Mouse (Mus musculus) forebrain, postnatal 0 days (tissue): ENCODE measurements around the gene Hoxd1. TPM values are rescaled to one million over a fixed set of nuclear protein-coding genes. Genes with fewer than 3 reads are reported as not detected.
A peak's percentile ranks its signal among the peaks of the same experiment; 100 is the strongest.

ENCODE experiments used
- ATAC-seq: fragments of 200-750 bp; cut with Nextera tagmentation; 2 replicates; pipeline ENCODE4 v1.8.0; 2017; ENCODE audit warnings: mild to moderate bottlenecking, moderate library complexity
- DNase-seq: peaks from one replicate; pipeline ENCODE4 v3.0.0-alpha.2; 2015
- H3K27ac ChIP-seq: fragments of 300-500 bp; sonication (generic); 2 replicates; pipeline ENCODE4 v1.5.1; 2014; ENCODE audit warnings: low read depth, mild to moderate bottlenecking, antibody characterized with exemption, low read length, moderate library complexity, mixed read lengths
- H3K27me3 ChIP-seq: fragments of 300-500 bp; sonication (generic); 2 replicates; pipeline ENCODE4 v1.6.1; 2014; ENCODE audit warnings: mild to moderate bottlenecking, low read length, mixed read lengths; ENCODE audit not compliant: insufficient read depth
- H3K36me3 ChIP-seq: fragments of 300-500 bp; sonication (generic); 2 replicates; pipeline ENCODE4 v1.6.1; 2014; ENCODE audit warnings: mild to moderate bottlenecking, moderate library complexity; ENCODE audit not compliant: insufficient read depth
- H3K4me1 ChIP-seq: fragments of 300-500 bp; sonication (generic); 2 replicates; pipeline ENCODE4 v1.6.1; 2014; ENCODE audit warnings: antibody characterized with exemption; ENCODE audit not compliant: insufficient read depth
- H3K4me2 ChIP-seq: fragments of 300-500 bp; sonication (generic); 2 replicates; pipeline ENCODE4 v1.6.1; 2014; ENCODE audit warnings: low read depth, mild to moderate bottlenecking, moderate library complexity
- H3K4me3 ChIP-seq: fragments of 300-500 bp; sonication (generic); 2 replicates; pipeline ENCODE4 v1.5.1; 2014; ENCODE audit warnings: low read depth, low read length, mixed read lengths
- H3K9ac ChIP-seq: fragments of 300-500 bp; sonication (generic); 2 replicates; pipeline ENCODE4 v1.6.1; 2014; ENCODE audit warnings: mild to moderate bottlenecking
- H3K9me3 ChIP-seq: fragments of 300-500 bp; sonication (generic); 2 replicates; pipeline ENCODE4 v1.6.1; 2016; ENCODE audit warnings: low read length
- CTCF ChIP-seq: sonication (generic); IDR thresholded peaks from 2 replicates; pipeline ENCODE4 v1.5.1; 2016; ENCODE audit warnings: antibody characterized with exemption, control low read depth, low read depth
- WGBS: fragments of 180-500 bp; shearing (Covaris S2); extraction: QIAGEN DNeasy Blood & Tissue Kit; methylation state at CpG from one replicate; pipeline ENCODE4 v1.1.7; 2014; 5-methylcytosine and 5-hydroxymethylcytosine counted together
- polyA plus RNA-seq: library from polyadenylated mRNA; unstranded; fragments of >200 nt; fragmentation: Nextera tagmentation; extraction: Ambion mirVana; gene quantifications from 2 replicates; pipeline ENCODE4 v1.2.1, GENCODE M21; 2015
- total RNA-seq: library from RNA; depleted of rRNA; stranded (reverse); fragments of >200 nt; gene quantifications from 2 replicates; pipeline ENCODE4 v1.2.3, GENCODE M21; 2014; rRNA removed

Hoxd1 gene
- total RNA-seq (not detected in 2 replicates), polyA plus RNA-seq (not detected in 2 replicates)

GRCm38 (mm10) chr2:74762522-74763244, at the start of gene Hoxd1:
Gene Hoxd1 (plus strand): TSS chr2:74762980.
- Histone ChIP-seq H3K4me1 (0 out of 2 replicates have a peak, but pooled peaks cover 3% of the 10 kb centered on the region), H3K4me2 (peak within 1 kb of the TSS; percentile 90), H3K9me3 (no peaks in the 10 kb centered on the region), H3K4me3 (peak within 1 kb of the TSS; percentile 43), H3K9ac (0 out of 2 replicates have a peak within 1 kb of the TSS, but pooled peaks have one; percentile 3), H3K27ac (no peak within 1 kb of the TSS), H3K36me3 (no peaks in the 10 kb centered on the region), H3K27me3 (peaks cover 69% of the 10 kb centered on the region)
- DNase-seq (no peak), ATAC-seq (peak; percentile 58; the same call in 1 of the 2 replicates)
- TF ChIP-seq CTCF, result no peak
- WGBS, result under 1% methylated on average over 56 of the region's 61 CpGs

GRCm38 (mm10) chr2:74713239-74714150, 49.3 kb upstream of the Hoxd1 start:
- TF ChIP-seq CTCF, result no peak
- DNase-seq (no peak), ATAC-seq (no peak)
- H3K4me2 ChIP-seq, result no peak overlapping the region
- no peaks in the 10 kb centered on the region for H3K9me3 ChIP-seq
- H3K36me3 ChIP-seq, result no peaks in the 10 kb centered on the region
- H3K4me1 ChIP-seq, result no peaks in the 10 kb centered on the region
- WGBS, result 4% methylated on average over 19 of the region's 19 CpGs
- peaks cover 89% of the 10 kb centered on the region for H3K27me3 ChIP-seq
- no peak overlapping the region for H3K27ac ChIP-seq
- no peak overlapping the region for H3K9ac ChIP-seq
- no peak overlapping the region for H3K4me3 ChIP-seq

DNA sequence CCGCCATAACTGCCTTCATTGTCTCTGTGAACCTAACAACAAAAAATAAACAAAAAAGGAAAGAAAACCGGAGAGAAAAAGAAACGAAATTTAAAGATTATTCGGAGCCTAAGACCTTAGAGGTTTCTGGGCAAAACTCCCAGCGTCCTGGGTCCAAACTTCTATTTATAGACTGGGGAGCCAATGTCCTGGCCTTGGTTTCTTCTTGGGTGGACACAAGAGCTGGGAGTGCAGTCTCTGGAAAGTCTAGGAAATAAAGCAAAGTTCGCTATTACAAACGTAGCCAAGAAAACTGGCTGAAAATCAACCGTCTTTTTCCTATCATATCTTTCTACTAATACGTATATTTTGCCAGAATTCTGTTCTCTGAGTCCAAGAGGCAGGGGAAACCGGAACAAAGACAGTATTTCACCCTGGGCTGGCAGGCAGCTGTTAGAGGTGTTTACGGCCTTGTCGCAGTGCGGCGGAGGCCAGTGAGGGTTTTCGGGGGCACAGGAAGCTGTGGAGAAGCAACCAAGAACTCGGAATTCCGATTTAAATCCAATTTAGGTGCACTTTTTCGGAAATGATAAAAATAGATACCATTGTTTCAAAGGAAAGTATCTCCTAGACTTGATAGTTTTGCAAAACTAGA, 48.5 kb upstream of the Hoxd1 start:
- H3K9ac ChIP-seq, result no peak overlapping the region
- H3K4me3 ChIP-seq, result no peak overlapping the region
- no peaks in the 10 kb centered on the region for H3K9me3 ChIP-seq
- no peaks in the 10 kb centered on the region for H3K36me3 ChIP-seq
- TF ChIP-seq CTCF, result no peak
- H3K27ac ChIP-seq, result no peak overlapping the region
- H3K27me3 ChIP-seq, result peaks cover 89% of the 10 kb centered on the region
- no peak for DNase-seq
- H3K4me1 ChIP-seq, result no peaks in the 10 kb centered on the region
- no peak for ATAC-seq
- 4% methylated on average over 18 of the region's 18 CpGs for WGBS
- H3K4me2 ChIP-seq, result no peak overlapping the region

GRCm38 (mm10) chr2:74714881-74715280, 47.9 kb upstream of the Hoxd1 start:
- peaks cover 89% of the 10 kb centered on the region for H3K27me3 ChIP-seq
- ATAC-seq (no peak), DNase-seq (no peak)
- no peak for TF ChIP-seq CTCF
- under 1% methylated on average over 14 of the region's 14 CpGs for WGBS
- H3K4me3 ChIP-seq, result no peak overlapping the region
- no peak overlapping the region for H3K9ac ChIP-seq
- no peak overlapping the region for H3K4me2 ChIP-seq
- no peaks in the 10 kb centered on the region for H3K9me3 ChIP-seq
- H3K36me3 ChIP-seq, result no peaks in the 10 kb centered on the region
- H3K4me1 ChIP-seq, result no peaks in the 10 kb centered on the region
- no peak overlapping the region for H3K27ac ChIP-seq

DNA sequence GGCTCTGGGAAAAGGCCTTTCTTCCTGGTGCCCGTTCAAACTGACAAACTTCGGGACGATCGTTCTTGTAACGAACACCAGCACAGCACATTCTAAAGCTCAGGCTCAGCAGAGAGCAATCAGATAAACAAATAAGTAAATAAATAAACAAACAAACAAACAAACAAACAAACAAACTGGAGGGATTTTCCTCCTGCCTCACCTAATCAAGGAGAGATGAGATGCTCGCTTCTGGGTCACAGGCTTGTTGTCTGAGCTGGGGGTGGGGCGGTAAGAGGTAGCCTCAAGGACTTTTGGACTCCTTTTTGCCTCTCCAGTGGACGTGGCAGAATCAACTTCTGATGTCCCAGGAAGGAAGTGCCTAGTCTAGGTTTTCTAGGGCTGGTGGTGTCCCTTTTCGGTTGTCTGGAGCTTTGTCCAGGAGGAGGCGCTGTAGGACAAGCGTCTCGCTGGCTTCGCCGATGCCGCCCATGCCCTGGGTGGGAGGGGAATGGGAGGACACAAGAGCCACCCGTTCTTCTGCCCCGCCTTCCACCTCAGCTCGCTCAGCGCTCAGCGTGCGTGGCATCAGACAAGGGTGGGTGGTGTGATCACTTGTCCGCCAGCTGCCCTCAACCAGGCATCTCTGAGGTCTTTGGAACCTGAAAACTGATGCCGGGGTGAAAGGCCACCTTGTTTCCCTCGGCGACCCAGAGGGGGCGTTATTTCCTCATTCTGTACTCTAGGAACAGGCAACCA, 47.1 kb upstream of the Hoxd1 start:
- no peak overlapping the region for H3K27ac ChIP-seq
- H3K4me1 ChIP-seq, result no peaks in the 10 kb centered on the region
- H3K36me3 ChIP-seq, result no peaks in the 10 kb centered on the region
- TF ChIP-seq CTCF, result peak; percentile 92
- peak; percentile 87 for DNase-seq
- peak; percentile 73 for ATAC-seq
- H3K27me3 ChIP-seq, result peaks cover 89% of the 10 kb centered on the region
- H3K4me3 ChIP-seq, result peak overlapping the region; percentile 8; the same call in 1 of the 2 replicates
- 2% methylated on average over 26 of the region's 26 CpGs for WGBS
- peak overlapping the region; percentile 17; the same call in 1 of the 2 replicates for H3K4me2 ChIP-seq
- no peak overlapping the region for H3K9ac ChIP-seq
- no peaks in the 10 kb centered on the region for H3K9me3 ChIP-seq

- no peaks in the 10 kb centered on the region for H3K9me3 ChIP-seq
- ATAC-seq, result no peak
- no peak for DNase-seq
- no peak overlapping the region for H3K9ac ChIP-seq
- no peaks in the 10 kb centered on the region for H3K36me3 ChIP-seq
- H3K4me1 ChIP-seq, result no peaks in the 10 kb centered on the region
- TF ChIP-seq CTCF, result no peak
- WGBS, result 4% methylated on average over 2 of the region's 2 CpGs
- no peak overlapping the region for H3K27ac ChIP-seq
- peaks cover 100% of the 10 kb centered on the region for H3K27me3 ChIP-seq
- H3K4me3 ChIP-seq, result no peak overlapping the region
- no peak overlapping the region for H3K4me2 ChIP-seq
Measured at GRCm38 (mm10) chr2:74720384-74720783, 42.4 kb upstream of the Hoxd1 start.
